Mouse (Mus musculus): ENCODE measurements at regions not wholly inside any gene's neighbourhood (a gene's known extent, or its start where the extent isn't known, plus 50 kb on each side); places are given as distances from the start of the nearest gene placed in this dataset.

GRCm38 (mm10) chr12:5856421-5856820 is 480.9 kb upstream of the Klhl29 start:
- TF ChIP-seq CTCF (IDR thresholded peaks at IDR 0.05; ENCODE audit: borderline replicate concordance, insufficient read depth, low read length) (no peak), POLR2A (IDR thresholded peaks at IDR 0.05; ENCODE audit: low read depth, low read length) (no peak)
